Mouse (Mus musculus) mouse embryonic stem cell (cell line): ENCODE measurements around the gene Micu2.
"Not testable (repeated sequence)": the region's sequence is repeated elsewhere in the genome, so short reads cannot be mapped to it uniquely, and the experiment has no call there.

Experiments
- in situ Hi-C, 2 experiments: fragments of 300-500 bp; cut with MboI; formaldehyde crosslinking; loops; 1 replicate in 1 of 2; 3 replicates in 1 of 2; pipeline ENCODE4 v1.14.3; 2019 to 2020; ENCODE audit warnings: low sequenced_read_pairs in 2 of 2, low pct_unique_long_range_greater_than_20kb in 1 of 2, mixed read lengths in 1 of 2; ENCODE audit not compliant: unreplicated experiment in 1 of 2

Gene Micu2

DNA sequence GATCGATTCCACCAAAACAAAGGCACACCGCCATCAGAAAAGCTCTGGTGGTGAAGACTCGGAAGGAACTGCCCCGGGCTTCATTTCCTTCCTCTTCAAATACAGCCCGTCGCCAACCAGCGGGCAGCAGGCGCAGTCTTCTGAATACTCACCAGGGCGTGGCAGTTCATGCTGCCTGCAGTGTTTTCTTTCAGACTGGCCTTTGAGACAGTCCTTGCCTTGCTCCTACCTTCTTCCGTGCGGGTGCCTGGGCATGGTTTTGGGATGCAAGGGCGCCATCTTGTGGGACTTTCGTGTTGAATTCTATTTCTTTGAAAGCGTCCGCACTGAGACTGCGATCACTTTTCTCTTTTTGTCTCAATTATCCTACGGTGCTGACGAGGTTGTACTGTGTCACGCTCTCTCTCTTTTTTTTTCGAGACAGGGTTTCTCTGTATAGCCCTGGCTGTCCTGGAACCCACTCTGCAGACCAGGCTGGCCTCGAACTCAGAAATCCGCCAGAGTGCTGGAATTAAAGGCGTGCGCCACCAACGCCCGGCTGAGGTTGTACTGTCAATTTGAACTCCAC is 88.5 kb downstream of the Micu2 start:
- in situ Hi-C loops = loop anchor here (5.0 to 25.0 kb wide), 2 partner anchors 223 to 228 kb away; no protein-coding TSS in a partner anchor

DNA sequence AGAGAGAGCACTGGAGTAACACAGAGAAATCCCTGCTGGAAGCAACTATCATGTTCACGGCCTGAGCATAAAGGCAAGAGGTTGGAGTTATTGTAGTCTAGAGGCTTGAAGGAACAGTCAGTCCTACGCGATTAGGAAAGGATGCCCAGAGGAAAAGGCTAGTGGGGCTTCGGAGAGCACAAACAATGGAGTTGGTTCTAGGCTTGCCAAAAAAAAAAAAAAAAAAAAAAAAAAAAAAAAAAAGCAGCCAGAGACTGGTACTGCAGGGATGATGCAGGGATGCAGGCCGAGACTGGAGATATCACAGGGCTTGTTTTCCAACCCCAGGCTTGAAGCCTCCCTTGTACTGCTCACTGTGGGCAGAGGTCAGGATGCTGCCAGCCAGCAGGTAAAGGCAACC is 89.8 kb downstream of the Micu2 start:
- in situ Hi-C loops = loop anchor here in 1 of 2 experiments (25.0 kb wide), 1 partner anchor 222 kb away; no protein-coding TSS in a partner anchor

DNA sequence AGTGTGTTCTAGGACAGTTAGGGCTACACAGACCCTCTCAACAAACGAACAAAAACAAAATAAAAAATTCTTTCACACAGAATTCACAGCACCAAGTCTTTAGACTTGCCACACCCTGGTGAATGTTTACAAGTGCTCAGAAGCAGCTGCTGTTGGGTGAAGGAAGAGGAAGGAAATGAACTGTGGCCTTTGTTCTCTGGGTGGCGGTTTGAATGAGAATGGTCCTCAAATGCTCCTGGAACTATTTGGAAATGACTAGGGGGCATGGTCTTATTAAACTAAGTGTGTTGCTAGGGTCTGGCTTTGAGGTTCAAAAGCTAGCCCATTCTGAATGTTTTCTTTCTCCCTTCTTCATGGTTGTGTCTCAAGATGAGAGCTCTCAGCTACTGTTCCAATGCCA is 90.6 kb downstream of the Micu2 start:
- in situ Hi-C loops = loop anchor here in 1 of 2 experiments (25.0 kb wide), 1 partner anchor 221 kb away; no protein-coding TSS in a partner anchor

DNA sequence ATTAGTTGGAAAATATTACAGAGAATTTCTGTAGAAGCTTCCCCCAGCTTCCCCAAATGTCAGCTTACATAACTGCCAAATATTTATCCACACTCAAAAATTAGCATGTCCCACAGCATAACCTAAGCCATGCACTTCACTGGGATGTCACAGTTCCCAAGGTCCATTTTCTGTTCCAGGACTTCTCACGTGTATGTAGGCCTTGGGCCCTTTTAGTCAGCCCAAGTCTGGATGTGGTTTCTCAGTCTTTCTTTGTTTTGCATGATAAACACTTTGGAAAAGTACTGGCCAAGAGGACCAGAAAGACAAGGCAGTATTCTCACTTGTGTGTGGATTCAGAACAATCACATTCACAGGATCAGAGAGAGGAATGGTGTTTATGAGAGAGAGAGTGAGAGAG is 97.1 kb downstream of the Micu2 start:
- in situ Hi-C loops = loop anchor here (5.0 to 25.0 kb wide), 2 partner anchors 85 to 215 kb away; no protein-coding TSS in a partner anchor

DNA sequence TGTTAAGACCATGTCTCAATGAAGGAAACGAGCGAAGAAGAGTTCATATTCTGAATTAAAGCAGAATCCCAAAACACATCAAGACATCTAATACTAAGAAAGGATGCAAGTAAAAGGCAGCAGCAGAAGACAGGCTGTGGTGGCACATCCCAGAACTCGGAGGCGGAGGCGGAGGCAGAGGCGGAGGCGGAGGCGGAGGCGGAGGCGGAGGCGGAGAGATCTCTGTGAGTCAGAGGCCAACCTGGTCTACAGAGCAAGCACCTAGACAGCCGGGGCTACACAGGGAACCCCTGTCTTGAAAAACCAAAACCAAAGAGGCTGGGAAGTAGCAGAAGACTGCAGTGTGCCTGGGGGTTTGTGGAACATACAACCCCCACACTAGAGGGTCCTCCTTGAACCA is 102.2 kb downstream of the Micu2 start:
- in situ Hi-C loops = no loop called here

DNA sequence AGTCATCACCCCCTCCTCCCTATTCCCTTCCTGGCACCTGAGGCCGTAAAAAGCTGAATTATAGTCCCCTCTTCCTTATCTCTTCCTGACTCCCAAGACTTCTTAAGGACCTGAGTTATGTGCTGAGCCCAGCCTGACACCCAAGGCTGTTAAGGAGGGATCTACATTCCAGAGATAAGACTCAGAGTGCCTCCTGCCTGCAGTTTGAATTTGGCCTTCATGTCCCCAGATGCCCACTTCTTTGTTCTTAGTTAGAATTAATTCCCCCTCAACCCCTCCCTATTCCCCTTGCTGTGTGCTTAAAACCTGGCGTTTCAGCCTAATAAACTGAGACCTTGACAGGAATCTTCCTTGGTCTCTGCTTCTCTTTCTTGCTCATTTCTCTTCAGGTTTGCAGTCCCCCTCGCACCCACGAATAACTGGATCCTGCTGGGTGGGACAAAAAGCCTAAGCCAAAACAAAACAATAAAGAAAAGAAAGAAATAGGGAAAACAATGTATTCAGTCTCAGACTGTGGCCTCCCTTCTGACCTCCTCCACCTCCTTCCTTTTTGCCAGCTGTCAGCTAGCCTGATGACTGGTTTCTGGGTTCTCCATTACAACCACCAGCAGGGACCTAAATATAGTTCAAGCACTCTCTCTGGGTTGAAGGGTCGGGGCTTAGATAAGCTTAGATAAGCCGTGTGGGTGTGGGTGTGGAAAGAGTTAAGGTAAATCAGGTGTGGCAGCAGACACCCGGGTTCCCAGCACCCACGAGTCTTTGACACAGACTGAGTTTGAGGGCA is 102.8 kb downstream of the Micu2 start:
- in situ Hi-C loops = not testable (repeated sequence)

DNA sequence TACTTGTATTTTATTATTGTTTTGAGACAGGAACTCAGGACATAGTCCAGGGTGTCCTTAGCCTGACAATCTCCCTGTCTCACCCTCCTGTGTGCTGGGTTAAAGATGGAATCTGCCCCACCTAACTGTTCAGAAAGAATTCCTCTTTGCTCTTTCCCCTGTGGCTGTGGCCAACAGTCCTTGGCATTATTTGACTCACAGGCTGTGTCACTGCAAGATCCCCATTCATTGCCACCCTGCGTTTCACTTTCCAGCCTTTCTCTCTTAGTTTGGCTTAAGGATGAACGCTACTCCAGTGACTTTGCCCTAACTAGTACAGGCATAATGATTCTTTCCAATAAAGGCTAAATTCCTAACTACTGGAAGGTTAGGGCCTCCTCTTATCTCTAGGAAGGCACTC is 104.7 kb downstream of the Micu2 start:
- in situ Hi-C loops = no loop called here

DNA sequence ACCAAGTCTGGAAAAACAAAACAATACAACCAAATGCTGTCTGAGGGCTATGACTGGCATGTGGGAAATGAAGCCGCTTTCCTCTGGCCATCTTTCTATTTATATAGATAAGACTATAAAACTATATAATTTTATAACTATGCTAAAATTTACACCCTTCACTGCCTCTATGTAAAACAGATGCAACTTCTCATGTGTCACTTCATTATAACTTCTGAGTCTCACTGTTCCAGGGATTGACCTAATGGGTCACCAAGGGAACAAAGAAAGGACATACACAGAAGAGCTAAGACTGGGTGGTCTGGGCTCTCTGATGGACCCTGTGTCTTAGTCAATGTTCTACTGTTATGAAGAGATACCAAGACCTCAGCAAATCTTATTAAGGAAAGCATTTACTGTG is 106.1 kb downstream of the Micu2 start:
- in situ Hi-C loops = no loop called here

DNA sequence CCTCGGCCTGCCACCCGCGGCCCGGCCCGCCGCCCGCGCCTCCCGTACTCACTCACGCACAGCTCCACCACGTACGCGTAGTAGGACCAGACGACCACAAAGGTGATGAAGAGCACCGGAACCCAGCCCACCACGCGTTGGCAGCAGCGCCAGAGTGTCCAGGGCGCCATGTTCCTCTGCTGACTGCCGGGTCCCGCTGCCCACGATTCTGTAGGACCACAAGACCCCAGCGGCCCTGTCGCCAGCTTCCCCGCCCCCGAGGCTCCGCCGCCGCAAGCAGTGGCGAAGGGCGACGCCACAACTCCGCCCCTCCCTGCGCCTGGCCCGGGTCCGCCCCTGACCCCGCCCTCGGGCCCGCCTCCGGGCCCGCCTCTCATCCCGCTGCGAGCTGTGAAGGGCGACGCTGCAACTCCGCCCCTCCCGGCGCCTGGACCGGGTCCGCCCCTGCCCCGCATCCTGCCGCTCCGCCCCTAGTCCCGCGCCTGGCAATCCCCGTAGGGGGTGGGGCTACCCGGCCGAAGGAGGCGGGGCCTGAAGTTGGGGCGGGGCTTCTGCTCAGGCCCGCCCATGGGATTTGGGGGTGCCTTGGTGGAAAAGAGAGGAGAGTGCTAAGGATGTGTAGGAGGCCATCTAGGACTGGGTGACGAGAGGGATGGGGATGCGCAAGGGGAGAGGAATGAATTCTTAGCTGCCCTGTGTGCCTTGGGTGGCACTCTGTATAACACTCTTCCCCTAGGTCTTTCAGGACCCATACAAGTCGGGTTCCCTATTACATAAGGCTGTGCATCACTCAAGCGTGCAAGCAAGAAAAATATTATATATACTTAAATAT is 108.8 kb downstream of the Micu2 start, which contains the start of gene Zdhhc20:
Gene Zdhhc20 (minus strand): TSS at position 266 of the 832 bp plus-strand sequence.
- in situ Hi-C loops = no loop called here

DNA sequence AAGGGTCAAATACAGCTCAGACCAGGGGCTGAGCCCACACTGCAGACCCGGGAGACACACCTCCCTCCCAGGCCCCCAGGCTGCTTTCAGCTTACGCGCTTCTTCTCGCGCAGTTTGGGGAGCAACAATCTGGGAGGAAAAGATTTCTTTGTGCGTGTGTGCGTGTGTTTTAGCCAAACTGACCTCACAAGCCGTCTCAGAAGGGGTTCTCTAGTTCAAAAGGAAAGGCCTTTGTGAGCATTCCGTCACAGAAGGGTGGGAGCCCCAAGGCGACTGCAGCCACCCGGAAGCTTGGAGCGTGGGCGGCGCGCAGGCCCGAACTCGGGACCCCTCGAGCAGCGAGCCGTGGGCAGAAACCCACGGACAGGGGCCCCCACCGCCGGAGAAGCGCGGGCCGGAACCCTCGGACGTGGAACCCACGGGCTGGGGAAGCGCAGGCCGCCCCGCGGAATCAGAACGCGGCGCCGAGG is 109.5 kb downstream of the Micu2 start:
- in situ Hi-C loops = no loop called here

DNA sequence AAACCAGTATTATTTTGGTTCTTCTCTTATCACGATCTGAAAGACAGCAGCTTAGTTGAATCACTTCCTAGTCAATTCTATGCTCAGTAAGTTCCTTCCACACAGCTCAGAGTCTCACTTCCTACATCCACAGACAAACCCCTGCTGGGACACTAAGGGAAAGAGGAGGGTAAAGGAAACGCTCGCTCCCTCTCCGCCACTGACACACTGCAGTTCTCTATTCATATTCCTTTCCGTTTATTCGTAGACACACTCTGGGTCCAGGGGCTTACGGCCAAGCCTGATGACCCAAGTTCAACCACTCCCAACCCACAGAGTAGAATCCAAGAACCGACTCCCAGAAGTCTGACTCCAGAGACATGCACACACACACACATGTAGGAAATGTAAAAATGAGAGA is 111.9 kb downstream of the Micu2 start:
- in situ Hi-C loops = no loop called here

DNA sequence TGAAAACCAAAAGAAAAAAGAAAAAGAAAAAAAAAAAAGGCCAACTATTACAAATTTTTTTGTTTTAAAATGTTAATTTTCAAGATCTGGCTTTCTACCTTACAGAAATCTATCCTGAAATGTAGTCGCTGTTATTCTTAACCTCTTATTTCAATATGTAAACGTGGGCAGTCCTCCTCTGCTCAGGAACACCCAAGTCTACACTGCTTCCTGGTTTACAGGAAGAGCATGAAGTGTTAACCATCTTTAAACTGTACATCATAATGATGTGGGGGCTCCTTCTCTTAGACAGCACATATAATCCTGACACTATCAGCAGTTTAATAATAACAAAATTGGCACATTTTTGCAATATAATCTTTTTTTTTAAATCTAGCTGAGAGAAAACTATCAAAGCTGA is 113.0 kb downstream of the Micu2 start:
- in situ Hi-C loops = no loop called here

DNA sequence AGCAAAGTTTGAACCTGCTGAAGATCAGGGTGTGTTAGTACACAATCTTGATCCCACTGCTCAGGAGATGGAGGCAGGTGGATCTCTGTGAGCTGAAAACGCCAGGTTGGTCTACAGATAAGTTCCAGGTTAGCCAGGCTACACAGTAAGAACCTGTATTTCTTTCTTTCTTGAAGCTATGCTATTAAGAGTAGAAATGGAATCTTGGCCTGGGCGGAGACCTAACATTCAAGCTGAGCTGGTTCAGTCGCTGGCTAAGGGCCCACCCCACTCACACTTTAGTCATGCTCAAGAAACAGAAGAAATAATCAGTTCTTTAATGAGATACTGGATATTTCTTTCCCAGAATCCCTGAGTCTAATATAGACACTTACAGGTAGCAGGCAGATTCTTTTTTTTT is 115.7 kb downstream of the Micu2 start:
- in situ Hi-C loops = no loop called here

DNA sequence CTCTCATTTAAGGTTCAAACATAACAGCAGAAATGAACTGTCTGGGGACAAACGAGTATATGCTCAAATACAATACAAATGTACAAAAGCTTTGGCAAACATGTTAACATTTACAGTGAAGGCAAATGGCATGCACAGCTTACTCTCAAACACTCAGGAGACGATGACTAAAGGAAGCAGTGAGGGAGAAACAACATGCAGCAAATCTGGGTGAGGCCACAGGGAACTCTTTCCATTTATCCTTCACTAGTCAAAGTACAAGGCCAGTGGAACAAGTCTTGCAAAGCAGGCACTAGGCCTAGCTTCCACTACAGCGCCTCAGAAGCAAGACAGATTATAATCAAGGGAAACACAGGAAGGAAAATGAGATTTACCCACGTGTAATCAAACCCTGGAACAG is 116.3 kb downstream of the Micu2 start:
- in situ Hi-C loops = no loop called here

DNA sequence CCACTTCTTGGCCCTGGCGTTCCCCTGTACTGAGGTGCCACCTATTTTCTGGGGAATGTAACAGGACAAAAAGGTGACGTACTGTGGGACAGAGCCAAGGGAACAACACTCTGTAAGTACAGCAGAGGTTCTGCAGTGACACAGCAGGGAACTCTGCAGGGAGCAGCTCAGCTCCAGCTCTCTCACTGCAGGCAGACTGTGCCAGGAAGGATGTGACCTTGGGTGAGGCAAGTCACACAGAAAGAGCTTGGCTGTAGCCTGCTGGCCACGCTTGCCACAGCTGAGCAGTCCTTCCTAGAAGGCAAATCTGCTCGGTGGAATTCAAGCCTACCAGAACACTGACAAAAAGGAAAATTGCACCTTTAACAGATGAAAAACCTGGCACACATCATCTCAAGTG is 117.3 kb downstream of the Micu2 start:
- in situ Hi-C loops = no loop called here

DNA sequence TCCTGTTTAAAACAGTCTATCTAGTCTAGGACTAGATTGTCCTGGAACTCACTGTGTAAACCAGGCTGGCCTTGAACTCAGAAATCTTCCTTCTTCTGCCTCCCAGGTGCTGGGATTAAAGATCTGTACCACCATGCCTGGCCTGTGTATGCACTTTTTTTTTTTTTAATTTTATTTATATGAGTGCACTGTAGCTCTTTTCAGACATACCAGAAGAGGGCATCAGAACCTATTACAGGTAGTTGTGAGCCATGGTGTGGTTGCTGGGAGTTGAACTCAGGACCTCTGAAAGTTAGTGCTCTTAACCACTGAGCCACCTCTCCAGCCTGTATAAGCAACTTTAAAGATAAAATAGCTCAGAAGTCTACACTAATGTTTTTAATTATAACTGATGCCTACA is 118.0 kb downstream of the Micu2 start:
- in situ Hi-C loops = no loop called here

DNA sequence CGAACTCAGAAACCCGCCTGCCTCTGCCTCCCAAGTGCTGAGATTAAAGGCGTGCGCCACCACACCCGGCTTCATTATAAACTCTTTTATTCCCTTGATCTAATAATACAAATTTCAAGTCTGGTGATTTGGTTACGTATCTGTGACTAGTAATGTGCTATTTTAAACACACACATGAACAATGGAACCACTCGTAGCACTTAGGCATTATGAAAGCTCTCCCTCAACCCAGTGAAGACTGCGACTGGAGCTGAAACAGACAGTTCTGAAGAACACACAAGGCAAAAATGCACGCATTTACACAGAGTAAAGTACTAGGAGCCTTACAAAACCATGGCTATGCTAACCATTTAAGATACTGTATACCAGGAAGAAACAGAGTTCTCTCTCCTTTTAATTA is 121.1 kb downstream of the Micu2 start:
- in situ Hi-C loops = no loop called here

DNA sequence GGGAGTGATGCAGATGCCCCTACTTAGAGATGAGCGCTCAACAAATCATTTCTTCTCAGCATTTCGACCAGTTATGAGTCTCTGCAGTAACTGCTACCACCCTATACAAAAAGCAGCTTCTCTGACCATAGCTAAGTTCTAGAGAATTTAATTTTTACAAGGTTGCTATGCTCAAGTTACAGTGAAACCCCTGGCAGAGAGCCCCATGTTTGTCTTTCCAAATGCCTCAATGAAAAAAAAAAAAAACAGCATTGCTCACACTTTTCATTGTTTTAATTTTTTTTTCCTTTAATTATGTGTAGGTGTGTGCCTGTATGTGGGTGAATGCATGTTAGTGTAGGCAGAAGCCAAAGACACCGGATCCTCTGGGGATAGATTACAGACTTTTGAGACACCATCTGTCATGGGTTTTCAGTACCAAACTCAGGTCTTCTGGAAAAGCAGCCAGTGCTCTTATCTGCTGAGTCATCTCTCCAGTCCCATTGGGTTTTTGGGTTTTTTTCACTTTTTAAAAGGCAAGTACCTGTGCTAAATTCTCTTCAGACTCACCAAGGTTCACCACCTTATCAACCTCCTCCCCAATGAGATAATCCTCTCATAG is 132.3 kb downstream of the Micu2 start:
- in situ Hi-C loops = no loop called here
